Mouse (Mus musculus) brain, adult 2 months (tissue): Measurements from ENCODE around the gene Tubd1.

ENCODE experiments used
- DNase-seq: peaks from one replicate; pipeline ENCODE4 v3.0.0; 2011; ENCODE audit warnings: low read depth, low spot score

Gene Tubd1

DNA sequence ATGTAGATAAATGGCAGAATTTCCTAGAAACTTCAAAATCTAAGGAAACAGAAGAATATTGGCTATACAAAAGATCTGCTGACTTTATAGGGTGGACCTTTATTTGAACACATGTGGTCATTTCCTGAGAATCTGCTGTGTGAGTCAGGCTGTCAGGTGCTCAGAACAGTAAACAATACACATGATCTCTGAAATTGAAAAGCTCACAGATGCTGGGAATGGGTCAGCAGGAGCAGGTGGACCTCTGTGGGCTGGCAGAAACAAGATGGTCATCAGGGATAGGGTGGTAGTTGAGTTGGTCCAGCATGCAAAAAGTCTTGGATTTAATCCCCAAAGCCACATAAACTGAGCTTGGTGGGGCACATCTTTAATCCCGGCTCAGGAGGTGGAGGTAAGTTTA lies 53.8 kb downstream of the Tubd1 start:
- no peak for DNase-seq

DNA sequence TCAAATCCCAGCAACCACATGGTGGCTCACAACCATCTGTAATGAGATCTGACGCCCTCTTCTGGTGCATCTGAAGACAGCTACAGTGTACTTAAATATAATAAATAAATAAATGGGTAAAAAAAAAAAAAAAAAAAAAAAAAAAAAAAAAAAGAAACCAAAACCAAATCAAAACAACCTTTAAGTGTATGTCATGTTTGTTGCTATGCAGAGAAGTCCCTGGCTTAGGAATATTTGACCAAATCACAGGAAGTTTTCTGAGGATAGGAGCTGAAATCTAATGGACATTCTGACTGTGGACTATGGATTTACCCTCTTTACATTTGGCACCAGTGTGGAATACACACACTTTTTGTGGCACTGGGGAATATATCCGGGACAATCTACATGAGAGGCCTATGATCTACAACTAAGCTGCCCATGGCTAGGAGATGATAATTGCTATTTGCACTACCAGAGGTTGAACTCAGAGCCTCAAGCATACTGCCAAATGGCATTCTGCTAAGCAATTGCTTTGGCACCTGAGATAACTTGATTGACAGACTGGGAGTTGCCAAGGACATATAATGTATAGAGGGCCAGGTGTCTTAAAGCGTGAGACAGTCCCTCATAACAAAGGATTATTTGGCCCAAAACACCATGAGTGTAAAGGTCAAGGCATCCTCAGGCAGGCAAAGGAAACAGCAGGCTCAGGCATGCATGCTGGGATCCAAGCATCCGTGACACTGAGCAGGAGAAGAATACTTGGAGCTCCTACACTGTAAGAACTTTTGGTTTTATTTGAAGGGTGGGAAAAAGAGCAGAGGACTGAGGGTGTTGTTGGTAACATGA lies 54.8 kb downstream of the Tubd1 start:
- no peak for DNase-seq

DNA sequence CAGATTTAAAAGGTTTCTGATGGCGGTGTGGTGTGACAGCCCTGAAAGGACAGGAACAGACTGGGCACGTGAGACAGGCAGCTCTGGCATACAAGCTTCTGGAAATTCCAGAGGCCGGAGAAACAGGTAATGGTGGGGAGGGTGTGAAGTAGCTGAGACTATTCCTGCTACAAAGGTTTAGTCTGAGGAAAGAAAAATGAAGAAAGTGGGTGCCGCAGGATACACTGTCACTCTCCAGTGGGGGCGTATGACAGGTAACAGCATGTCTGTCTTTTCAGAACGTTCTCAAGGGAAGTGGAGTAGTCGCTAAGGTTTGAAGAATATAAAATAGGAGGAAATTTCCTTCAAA lies 55.4 kb downstream of the Tubd1 start:
- DNase-seq: no peak

GRCm38 (mm10) chr11:86602116-86602515 lies 57.3 kb downstream of the Tubd1 start:
- no peak for DNase-seq

- no peak for DNase-seq
These were observed 58.9 kb downstream of the Tubd1 start for GRCm38 (mm10) chr11:86603719-86604118.

- no peak for DNase-seq
These were observed 59.5 kb downstream of the Tubd1 start for GRCm38 (mm10) chr11:86604289-86604688.

DNA sequence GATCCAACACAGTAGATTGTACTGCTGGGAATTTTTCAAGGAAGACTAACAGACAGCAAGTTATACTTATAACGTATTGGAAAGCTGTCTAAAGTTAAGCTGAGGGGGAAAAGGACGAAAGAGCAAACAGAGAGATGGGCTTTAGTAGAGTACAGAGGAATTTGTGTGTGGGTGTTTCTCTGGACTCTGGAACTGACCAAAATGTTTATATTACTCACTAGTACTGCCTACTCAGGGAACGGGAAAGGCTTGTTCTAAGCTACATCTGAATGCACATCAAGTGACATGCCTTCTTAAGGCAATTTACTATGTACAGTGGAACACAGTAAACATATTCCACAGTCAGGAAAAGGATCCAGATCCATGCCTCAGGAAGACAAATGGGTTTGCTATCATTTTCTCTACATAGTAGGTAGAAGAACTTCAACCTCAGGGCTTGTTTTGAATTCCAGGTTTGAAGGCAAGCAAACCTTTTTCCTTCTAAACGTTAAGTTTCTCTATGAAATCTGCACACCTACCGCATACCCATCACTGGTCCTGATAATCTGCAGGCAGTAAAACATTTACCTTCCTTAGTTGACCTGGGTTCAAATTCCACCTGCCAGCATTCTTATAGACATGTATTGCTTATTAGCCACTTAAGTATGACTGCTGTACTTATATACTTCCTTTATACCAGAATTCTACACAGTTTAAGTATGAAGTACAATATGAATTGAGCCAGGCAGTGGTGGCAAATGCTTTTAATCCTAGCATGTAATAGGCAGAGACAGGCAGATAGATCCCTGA lies 60.1 kb downstream of the Tubd1 start:
- no peak for DNase-seq

- no peak for DNase-seq
These were observed 62.0 kb downstream of the Tubd1 start for GRCm38 (mm10) chr11:86606621-86607339.

DNA sequence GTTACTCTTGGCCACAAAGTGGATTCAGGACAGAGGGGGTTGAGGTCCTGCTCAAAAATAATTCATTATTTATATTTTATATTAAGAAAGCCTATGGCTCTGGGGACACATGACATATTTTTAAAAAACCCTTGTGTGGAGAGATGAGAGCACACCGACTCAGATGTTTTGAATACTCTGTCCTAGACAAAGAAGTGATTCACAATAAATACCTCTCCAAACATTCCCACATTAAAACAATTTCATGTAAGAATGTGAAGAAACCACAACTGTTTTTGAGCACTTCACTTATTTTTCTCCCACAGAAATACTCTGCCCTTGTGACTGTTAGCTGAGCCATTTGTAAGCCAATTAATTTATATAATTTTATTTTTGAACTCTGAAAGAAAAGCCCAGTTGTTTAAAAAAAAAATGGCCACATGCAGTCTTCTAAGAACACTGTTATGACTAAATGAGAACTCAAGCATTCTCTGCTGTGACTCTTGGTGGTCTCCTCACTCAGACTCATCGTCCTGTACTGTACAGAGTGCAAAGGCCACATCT lies 63.1 kb downstream of the Tubd1 start:
- no peak for DNase-seq

GRCm38 (mm10) chr11:86610239-86610638 lies 65.4 kb downstream of the Tubd1 start:
- no peak for DNase-seq

GRCm38 (mm10) chr11:86611991-86612390 lies 67.2 kb downstream of the Tubd1 start:
- no peak for DNase-seq

DNA sequence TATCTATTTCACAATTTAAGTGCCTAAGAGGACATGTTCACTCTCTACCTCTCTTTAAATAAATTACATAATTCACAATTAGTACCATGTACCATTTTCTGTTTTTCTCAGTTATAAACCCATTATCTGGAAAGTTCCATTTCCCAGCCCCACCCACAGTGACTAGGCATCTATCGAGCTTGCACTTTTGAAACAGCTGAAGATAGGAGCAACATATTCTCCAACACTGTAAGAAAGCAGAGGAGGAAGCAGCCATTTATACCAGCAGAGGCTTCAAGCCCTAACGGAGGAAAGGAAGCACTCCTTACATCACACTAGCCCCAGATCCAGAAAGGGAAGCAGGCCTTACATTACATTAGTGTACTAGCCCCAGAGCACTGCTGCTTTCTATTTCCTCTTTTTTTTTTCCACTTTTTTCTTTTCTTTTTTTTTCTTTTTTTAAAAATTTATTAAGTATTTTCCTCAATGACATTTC lies 69.3 kb downstream of the Tubd1 start:
- peak; percentile 55 for DNase-seq

DNA sequence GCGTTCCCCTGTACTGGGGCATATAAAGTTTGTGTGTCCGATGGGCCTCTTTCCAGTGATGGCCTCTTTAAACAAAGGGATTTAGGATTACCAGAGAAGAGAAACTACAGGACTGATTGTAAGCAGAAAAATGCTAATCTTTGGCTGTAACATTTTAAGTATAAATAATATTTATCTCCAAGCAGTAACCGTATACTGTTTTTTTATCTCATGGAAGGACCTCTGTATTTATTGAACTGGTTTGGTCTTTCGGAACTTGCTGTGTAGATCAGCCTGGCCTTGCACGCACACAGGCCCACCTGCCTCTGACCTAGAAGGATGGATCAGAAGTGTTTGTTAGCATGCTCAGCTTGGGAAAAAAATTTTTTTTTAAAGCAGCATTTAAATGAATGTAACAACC lies 69.8 kb downstream of the Tubd1 start:
- DNase-seq: no peak
